Mouse (Mus musculus): ENCODE data around the gene Gtf2i.

Gtf2i gene

DNA sequence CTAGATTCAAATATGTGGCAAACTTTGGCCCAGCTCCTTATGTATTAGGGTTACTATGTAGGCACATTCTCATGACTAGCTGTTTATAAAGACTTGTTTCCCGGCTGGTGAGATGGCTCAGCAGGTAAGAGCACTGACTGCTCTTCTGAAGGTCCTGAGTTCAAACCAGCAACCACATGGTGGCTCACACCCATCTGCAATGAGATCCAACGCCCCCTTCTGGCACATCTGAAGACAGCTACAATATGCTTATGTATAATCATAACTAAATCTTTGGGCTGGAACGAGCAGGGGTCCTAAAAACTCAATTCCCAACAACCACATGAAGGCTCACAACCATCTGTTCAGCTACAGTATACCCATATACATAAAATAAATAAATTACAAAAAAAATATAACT lies 60.8 kb downstream of the Gtf2i start:
- TF ChIP-seq NANOG (IDR thresholded peaks at IDR 0.05; ENCODE audit: borderline replicate concordance, low read length) (no peak), CTCF (conservative IDR thresholded peaks at IDR 0.05; ENCODE audit: low read length) (peak; percentile 14; the same call in 1 of the 2 replicates), POU5F1 (IDR thresholded peaks at IDR 0.05; ENCODE audit: borderline replicate concordance, low read length) (no peak)
- no peaks in the 10 kb centered on the region for H3K9me3 ChIP-seq (ENCODE audit: low read length)

DNA sequence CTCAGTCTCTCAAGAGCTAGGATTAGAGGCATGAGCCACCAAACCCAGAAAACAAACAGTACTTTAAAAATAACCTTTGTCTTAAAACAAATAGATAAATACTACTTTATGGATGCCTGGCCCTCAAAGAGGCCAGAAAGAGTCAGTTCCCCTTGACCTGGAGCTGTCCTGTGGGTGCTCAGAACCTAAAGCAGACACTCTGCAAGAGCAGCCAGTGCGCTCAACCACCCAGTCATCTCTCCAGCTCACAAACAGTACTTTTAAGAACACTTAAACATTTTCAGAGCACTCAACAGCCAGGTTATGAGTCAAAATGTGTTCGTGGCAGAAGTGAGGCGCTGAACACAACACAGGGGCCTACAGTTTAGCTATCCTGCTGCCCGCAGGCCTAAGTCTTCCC lies 63.5 kb downstream of the Gtf2i start:
- Histone ChIP-seq H3K4me3 (replicated peaks; ENCODE audit: low read length) (no peak overlapping the region), H3K36me3 (ENCODE audit: insufficient read depth, low read length) (peaks cover 97% of the 10 kb centered on the region), H3K27me3 (ENCODE audit: insufficient read depth, low read length) (no peaks in the 10 kb centered on the region), H3K9me3 (ENCODE audit: low read length) (no peaks in the 10 kb centered on the region), H3K4me1 (replicated peaks; ENCODE audit: low read depth, low read length) (peaks cover 13% of the 10 kb centered on the region)
- TF ChIP-seq POU5F1 (IDR thresholded peaks at IDR 0.05; ENCODE audit: borderline replicate concordance, low read length) = no peak
- TF ChIP-seq CTCF (conservative IDR thresholded peaks at IDR 0.05; ENCODE audit: low read length) = no peak
- no peak for TF ChIP-seq NANOG (IDR thresholded peaks at IDR 0.05; ENCODE audit: borderline replicate concordance, low read length)

More for the DNA sequence above, 60.8 kb downstream of the Gtf2i start:
- H3K27me3 ChIP-seq (ENCODE audit: insufficient read depth, low read length) = no peaks in the 10 kb centered on the region
- H3K4me1 ChIP-seq (replicated peaks; ENCODE audit: low read depth, low read length) = peaks cover 30% of the 10 kb centered on the region
- no peak overlapping the region for H3K4me3 ChIP-seq (replicated peaks; ENCODE audit: low read length)
- peaks cover 96% of the 10 kb centered on the region for H3K36me3 ChIP-seq (ENCODE audit: insufficient read depth, low read length)

DNA sequence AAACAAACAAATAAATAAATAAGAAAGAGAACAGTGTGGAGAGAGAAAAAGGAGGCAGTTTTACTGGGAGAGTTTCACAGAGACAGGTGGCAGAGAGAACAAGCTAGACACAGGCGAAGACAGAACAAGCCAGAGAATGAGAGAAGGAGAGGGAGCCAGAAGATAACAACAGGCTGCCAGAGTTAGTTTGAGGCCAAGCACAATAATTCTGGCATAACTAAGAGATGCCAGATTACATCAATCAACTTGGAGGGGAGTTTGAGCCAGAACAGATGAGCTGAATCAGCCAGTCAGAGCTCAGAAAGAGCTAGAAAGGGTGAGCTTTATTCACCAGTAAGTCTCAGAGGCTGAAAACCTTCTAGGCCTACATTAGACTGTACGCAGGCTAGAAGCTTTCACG lies 64.0 kb downstream of the Gtf2i start:
- no peaks in the 10 kb centered on the region for H3K9me3 ChIP-seq (ENCODE audit: low read length)
- no peaks in the 10 kb centered on the region for H3K27me3 ChIP-seq (ENCODE audit: insufficient read depth, low read length)
- H3K36me3 ChIP-seq (ENCODE audit: insufficient read depth, low read length) = peaks cover 97% of the 10 kb centered on the region
- no peak for TF ChIP-seq NANOG (IDR thresholded peaks at IDR 0.05; ENCODE audit: borderline replicate concordance, low read length)
- no peak for TF ChIP-seq CTCF (conservative IDR thresholded peaks at IDR 0.05; ENCODE audit: low read length)
- no peak for TF ChIP-seq POU5F1 (IDR thresholded peaks at IDR 0.05; ENCODE audit: borderline replicate concordance, low read length)
- no peak overlapping the region for H3K4me3 ChIP-seq (replicated peaks; ENCODE audit: low read length)
- H3K4me1 ChIP-seq (replicated peaks; ENCODE audit: low read depth, low read length) = peaks cover 14% of the 10 kb centered on the region

DNA sequence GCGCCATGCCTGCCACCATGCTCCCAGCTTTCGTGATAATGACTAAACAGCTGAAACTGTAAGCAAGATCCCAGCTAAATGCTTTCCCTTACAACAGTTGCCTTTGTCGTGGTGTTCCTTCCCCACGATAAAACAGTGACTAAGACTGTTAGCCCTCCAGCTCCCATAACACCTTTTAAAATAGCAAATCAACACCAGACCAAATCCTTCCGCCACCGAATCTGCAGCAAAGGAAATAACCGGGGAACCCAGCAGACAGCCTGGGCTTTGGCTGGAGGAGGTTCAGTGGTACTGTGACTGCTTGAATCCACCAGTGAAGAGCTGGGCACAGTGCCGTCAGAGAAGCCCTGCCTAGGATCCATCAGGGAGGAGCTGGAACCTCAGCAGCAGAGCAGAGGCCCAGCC lies 65.3 kb downstream of the Gtf2i start:
- peaks cover 97% of the 10 kb centered on the region for H3K36me3 ChIP-seq (ENCODE audit: insufficient read depth, low read length)
- H3K9me3 ChIP-seq (ENCODE audit: low read length) = no peaks in the 10 kb centered on the region
- TF ChIP-seq NANOG (IDR thresholded peaks at IDR 0.05; ENCODE audit: borderline replicate concordance, low read length) = no peak
- TF ChIP-seq CTCF (conservative IDR thresholded peaks at IDR 0.05; ENCODE audit: low read length) = no peak
- TF ChIP-seq POU5F1 (IDR thresholded peaks at IDR 0.05; ENCODE audit: borderline replicate concordance, low read length) = no peak
- H3K4me3 ChIP-seq (replicated peaks; ENCODE audit: low read length) = no peak overlapping the region
- peaks cover 26% of the 10 kb centered on the region for H3K4me1 ChIP-seq (replicated peaks; ENCODE audit: low read depth, low read length)
- H3K27me3 ChIP-seq (ENCODE audit: insufficient read depth, low read length) = no peaks in the 10 kb centered on the region

DNA sequence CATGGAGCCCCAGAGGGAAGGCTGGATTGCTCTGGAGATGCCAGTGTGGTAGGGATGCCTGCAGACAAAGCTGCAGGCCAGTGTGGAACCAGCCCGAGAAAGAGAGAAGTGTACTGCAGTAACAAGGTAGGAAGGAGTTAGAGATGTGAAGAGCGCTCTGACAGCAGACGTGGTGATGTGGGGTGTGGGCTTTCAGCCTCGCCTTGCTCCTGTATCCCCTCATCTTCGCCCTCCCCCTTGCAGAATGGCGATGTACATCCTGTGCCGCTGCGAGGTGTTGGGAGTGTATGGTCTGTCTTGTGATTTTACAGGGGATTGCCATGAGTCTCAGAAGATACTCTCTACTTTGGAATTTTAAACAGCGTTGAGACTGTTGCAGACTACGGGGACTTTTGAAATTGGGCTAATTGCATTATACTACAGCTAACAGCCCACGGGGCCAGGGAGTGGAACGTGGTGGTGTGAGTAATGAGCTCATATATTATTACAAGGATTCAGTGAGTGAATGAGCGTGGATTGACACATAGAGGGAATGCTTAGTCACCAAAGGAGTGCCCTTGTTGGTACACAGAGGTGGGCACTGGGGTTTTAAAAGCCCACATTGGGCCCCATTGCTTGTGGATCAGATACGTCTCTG lies 65.8 kb downstream of the Gtf2i start:
- Histone ChIP-seq H3K9me3 (ENCODE audit: low read length) (no peaks in the 10 kb centered on the region), H3K36me3 (ENCODE audit: insufficient read depth, low read length) (peaks cover 98% of the 10 kb centered on the region), H3K4me3 (replicated peaks; ENCODE audit: low read length) (no peak overlapping the region), H3K27me3 (ENCODE audit: insufficient read depth, low read length) (no peaks in the 10 kb centered on the region), H3K4me1 (replicated peaks; ENCODE audit: low read depth, low read length) (peaks cover 31% of the 10 kb centered on the region)
- TF ChIP-seq NANOG (IDR thresholded peaks at IDR 0.05; ENCODE audit: borderline replicate concordance, low read length) (no peak), CTCF (conservative IDR thresholded peaks at IDR 0.05; ENCODE audit: low read length) (no peak), POU5F1 (IDR thresholded peaks at IDR 0.05; ENCODE audit: borderline replicate concordance, low read length) (no peak)

DNA sequence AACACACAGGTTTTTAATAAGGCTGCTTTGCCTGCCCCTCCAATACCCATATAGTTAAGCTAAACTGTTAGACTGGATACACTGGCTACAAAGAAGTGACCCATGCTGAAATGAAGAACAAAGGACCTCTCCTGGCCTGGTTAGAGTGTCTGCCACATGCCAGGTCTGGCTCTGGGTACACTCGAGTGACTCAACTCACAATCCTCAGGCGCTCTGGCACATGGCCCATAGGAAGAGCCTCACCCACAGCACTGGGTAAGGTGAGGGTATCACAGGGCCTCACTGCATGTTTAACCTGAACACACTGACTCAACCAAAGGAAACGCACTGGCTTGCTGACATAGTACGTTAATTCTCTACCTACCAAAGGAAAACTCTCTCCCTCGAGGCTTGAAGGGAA lies 68.4 kb downstream of the Gtf2i start:
- Histone ChIP-seq H3K4me1 (replicated peaks; ENCODE audit: low read depth, low read length) (peaks cover 28% of the 10 kb centered on the region), H3K4me3 (replicated peaks; ENCODE audit: low read length) (no peak overlapping the region), H3K36me3 (ENCODE audit: insufficient read depth, low read length) (peaks cover 98% of the 10 kb centered on the region), H3K27me3 (ENCODE audit: insufficient read depth, low read length) (no peaks in the 10 kb centered on the region), H3K9me3 (ENCODE audit: low read length) (no peaks in the 10 kb centered on the region)
- TF ChIP-seq CTCF (conservative IDR thresholded peaks at IDR 0.05; ENCODE audit: low read length) (no peak), NANOG (IDR thresholded peaks at IDR 0.05; ENCODE audit: borderline replicate concordance, low read length) (no peak), POU5F1 (IDR thresholded peaks at IDR 0.05; ENCODE audit: borderline replicate concordance, low read length) (no peak)

DNA sequence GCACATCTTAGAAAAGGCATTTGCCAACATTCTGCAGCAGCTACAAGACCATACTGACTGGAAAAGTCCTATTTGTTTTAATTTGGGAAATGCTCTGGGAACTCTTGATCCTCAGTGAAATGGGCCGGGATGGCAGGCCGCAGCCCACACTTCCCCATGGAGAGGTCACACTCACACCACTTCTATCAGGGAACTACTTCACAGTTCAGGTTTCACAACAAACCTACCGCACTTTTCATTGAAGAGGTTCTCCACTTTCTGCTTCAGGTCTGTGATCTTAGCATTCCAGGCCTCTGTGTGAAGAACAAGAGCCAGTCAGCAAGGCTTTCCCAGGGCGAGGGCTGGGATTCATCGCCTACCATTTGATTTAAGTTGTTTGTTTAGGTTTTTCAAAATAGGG lies 69.7 kb downstream of the Gtf2i start:
- peaks cover 28% of the 10 kb centered on the region for H3K4me1 ChIP-seq (replicated peaks; ENCODE audit: low read depth, low read length)
- no peak overlapping the region for H3K4me3 ChIP-seq (replicated peaks; ENCODE audit: low read length)
- no peak for TF ChIP-seq POU5F1 (IDR thresholded peaks at IDR 0.05; ENCODE audit: borderline replicate concordance, low read length)
- TF ChIP-seq NANOG (IDR thresholded peaks at IDR 0.05; ENCODE audit: borderline replicate concordance, low read length) = no peak
- TF ChIP-seq CTCF (conservative IDR thresholded peaks at IDR 0.05; ENCODE audit: low read length) = no peak
- no peaks in the 10 kb centered on the region for H3K9me3 ChIP-seq (ENCODE audit: low read length)
- H3K36me3 ChIP-seq (ENCODE audit: insufficient read depth, low read length) = peaks cover 100% of the 10 kb centered on the region
- no peaks in the 10 kb centered on the region for H3K27me3 ChIP-seq (ENCODE audit: insufficient read depth, low read length)

DNA sequence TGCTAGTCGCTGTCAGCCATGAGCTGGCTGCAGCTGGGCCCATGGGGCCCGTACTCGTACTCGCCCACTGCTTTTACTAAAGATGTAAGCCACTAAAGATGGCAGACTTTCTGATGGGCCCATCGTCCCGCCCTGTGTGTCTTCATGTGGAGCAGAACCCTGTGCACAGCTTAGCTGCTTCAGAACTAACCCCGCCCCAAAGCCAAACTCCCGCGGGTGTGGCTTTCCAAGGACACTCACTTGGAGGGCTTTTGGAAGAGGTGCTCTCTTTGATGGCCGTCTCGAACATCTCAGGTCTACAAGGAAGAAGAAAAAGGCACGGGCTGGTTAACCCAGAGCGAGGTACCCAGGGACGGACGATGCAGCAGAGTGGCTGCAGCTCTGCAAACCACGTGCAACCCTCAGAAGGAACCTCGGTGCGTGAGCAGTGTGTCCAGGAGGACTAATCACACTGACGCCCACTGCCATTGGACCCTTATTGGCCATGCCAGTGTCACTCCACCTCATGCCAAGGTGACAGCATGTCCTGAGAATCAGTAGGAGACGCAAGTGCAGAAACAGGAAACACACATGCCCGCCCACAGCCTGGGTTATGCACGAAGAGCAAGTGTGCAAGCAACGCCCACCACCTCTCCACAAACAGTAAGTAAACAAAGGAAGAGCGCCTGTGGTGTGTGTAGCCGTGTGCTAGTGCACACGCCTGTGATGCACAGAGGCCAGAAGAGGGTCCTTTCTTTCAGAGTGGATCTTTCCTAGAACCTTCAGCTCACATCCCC lies 70.7 kb downstream of the Gtf2i start:
- Histone ChIP-seq H3K27me3 (ENCODE audit: insufficient read depth, low read length) (no peaks in the 10 kb centered on the region), H3K4me1 (replicated peaks; ENCODE audit: low read depth, low read length) (peaks cover 37% of the 10 kb centered on the region), H3K36me3 (ENCODE audit: insufficient read depth, low read length) (peaks cover 100% of the 10 kb centered on the region), H3K4me3 (replicated peaks; ENCODE audit: low read length) (0 out of 2 replicates have a peak overlapping the region, but pooled peaks have one; percentile 11), H3K9me3 (ENCODE audit: low read length) (no peaks in the 10 kb centered on the region)
- TF ChIP-seq CTCF (conservative IDR thresholded peaks at IDR 0.05; ENCODE audit: low read length) (no peak), POU5F1 (IDR thresholded peaks at IDR 0.05; ENCODE audit: borderline replicate concordance, low read length) (no peak), NANOG (IDR thresholded peaks at IDR 0.05; ENCODE audit: borderline replicate concordance, low read length) (no peak)
